Mouse (Mus musculus) neutrophil, adult 83 days (primary cell): ENCODE measurements around the gene Cd177. TPM values are rescaled to one million over a fixed set of nuclear protein-coding genes. Genes with fewer than 3 reads are reported as not detected.

Experiments
- total RNA-seq, 2 experiments: library from RNA; stranded (reverse); gene quantifications; one replicate each; pipeline ENCODE4 v1.2.4; 2023

The Cd177 gene
- total RNA-seq = 1,000 to 10,000 TPM; 1,228 to 1,288 TPM

GRCm38 (mm10) chr7:24760211-24760610 lies at the start of gene Cd177:
Cd177 (minus strand) TSS chr7:24760311.

GRCm38 (mm10) chr7:24776918-24777317 lies 16.8 kb upstream of the Cd177 start, which contains the start of gene Ceacam10:
Ceacam10 (plus strand) TSS chr7:24777206.

GRCm38 (mm10) chr7:24726808-24727207 lies 33.3 kb downstream of the Cd177 start, which contains the start of gene Gm4763:
Gm4763 (minus strand) TSS chr7:24726908.

GRCm38 (mm10) chr7:24708832-24709292 lies 51.2 kb downstream of the Cd177 start, which contains the start of gene BC049730:
BC049730 (plus strand) TSS chr7:24709242.

Other genes with a start within 250 kb of the Cd177 start
- gene AC161166.1, start 247.9 kb downstream of the Cd177 start, total RNA-seq = not detected
- 1 to 10 TPM; 5.8 to 6.4 TPM for gene Irgq, start 229.6 kb downstream of the Cd177 start, total RNA-seq
- gene Pinlyp, start 214.2 kb downstream of the Cd177 start, total RNA-seq = not detected
- 10 to 100 TPM; 33.5 to 34.6 TPM for gene Xrcc1, start 214.0 kb downstream of the Cd177 start, total RNA-seq
- 10 to 100 TPM; 64.1 to 70.6 TPM for gene Ethe1, start 172.8 kb downstream of the Cd177 start, total RNA-seq
- gene Zfp575, start 172.7 kb downstream of the Cd177 start, total RNA-seq = under 1 TPM in 1 of 2 experiments, not detected in 1; 0.15 TPM
- 1 to 10 TPM; 6.0 to 6.7 TPM for gene Phldb3, start 149.5 kb downstream of the Cd177 start, total RNA-seq
- not detected for gene Lypd3, start 123.8 kb downstream of the Cd177 start, total RNA-seq
- not detected for gene Tex101, start 83.6 kb downstream of the Cd177 start, total RNA-seq
- gene BC049730, start 51.1 kb downstream of the Cd177 start, total RNA-seq = 1 to 10 TPM in 1 of 2 experiments, not detected in 1; 1.4 TPM
- 1 to 10 TPM; 7.2 to 7.3 TPM for gene Gm4763, start 33.4 kb downstream of the Cd177 start, total RNA-seq
- 10 to 100 TPM; 68.3 to 68.8 TPM for gene Ceacam10, start 16.9 kb upstream of the Cd177 start, total RNA-seq
- not detected for gene Gm9844, start 101.9 kb upstream of the Cd177 start, total RNA-seq
- gene Lypd4, start 109.6 kb upstream of the Cd177 start, total RNA-seq = not detected
- not detected for gene Dmrtc2, start 109.7 kb upstream of the Cd177 start, total RNA-seq
- 100 to 1,000 TPM; 831 to 832 TPM for gene Rps19, start 124.1 kb upstream of the Cd177 start, total RNA-seq
- 1 to 10 TPM; 5.4 to 6.3 TPM for gene Cd79a, start 137.1 kb upstream of the Cd177 start, total RNA-seq
- gene Arhgef1, start 142.6 kb upstream of the Cd177 start, total RNA-seq = 100 to 1,000 TPM; 583 to 627 TPM
- not detected for gene Gm4881, start 184.2 kb upstream of the Cd177 start, total RNA-seq
- gene Rabac1, start 212.4 kb upstream of the Cd177 start, total RNA-seq = 100 to 1,000 TPM; 126 to 141 TPM
- 100 to 1,000 TPM; 189 to 210 TPM for gene Atp1a3, start 245.6 kb upstream of the Cd177 start, total RNA-seq